Mouse (Mus musculus): ENCODE results near the gene Cass4.

Gene Cass4

DNA sequence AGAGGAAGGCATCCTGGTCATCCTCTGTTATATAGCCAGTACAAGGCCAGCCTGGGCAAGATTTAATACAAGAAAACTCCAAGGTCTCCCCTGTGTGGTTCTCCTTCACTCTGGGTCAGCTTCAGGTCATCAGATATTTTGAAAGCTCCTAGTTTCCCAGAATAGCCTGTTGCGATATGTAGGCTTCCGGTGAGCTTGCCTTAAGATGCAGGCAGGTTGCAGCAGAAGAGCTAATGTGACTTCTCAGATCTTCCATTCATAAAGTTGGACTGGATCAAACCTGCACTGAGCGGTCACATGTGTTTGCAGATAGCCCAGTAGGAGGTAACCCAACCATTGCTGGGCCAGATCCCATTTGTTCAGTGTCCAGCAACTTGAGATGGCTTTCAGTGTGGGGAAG is 8.9 kb upstream of the Cass4 start:
- DNase-seq (ENCODE audit: low read depth, low spot score) = no peak

- no peak for DNase-seq (ENCODE audit: low read depth, low spot score)
Measured at GRCm38 (mm10) chr2:172390341-172390740, 3.3 kb upstream of the Cass4 start.

- DNase-seq (ENCODE audit: low read depth, low spot score) = no peak
Measured at GRCm38 (mm10) chr2:172392041-172392521, 1.5 kb upstream of the Cass4 start.

DNA sequence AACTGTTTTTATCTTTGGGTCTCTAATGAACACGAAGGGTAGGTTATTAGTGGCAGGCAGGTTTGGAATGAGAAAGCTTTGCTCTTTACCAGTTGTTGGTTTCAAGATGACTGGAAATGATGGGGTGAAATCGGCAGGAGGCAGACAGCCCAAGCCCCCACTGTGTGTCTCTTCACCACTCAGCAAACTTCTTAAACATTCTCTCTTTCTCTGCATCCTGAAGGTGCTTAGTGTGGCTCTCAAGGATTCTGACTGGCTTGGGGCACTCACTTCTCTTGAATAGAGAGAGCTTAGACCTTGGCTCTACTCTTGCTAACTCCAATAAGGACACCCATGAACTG is 428 bp downstream of the Cass4 start:
- DNase-seq (ENCODE audit: low read depth, low spot score) = no peak

- no peak for DNase-seq (ENCODE audit: low read depth, low spot score)
Measured at GRCm38 (mm10) chr2:172394671-172395070, 1.1 kb downstream of the Cass4 start.

- no peak for DNase-seq (ENCODE audit: low read depth, low spot score)
Measured at GRCm38 (mm10) chr2:172395961-172396360, 2.4 kb downstream of the Cass4 start.

- DNase-seq (ENCODE audit: low read depth, low spot score) = no peak
Measured at GRCm38 (mm10) chr2:172399901-172400300, 6.3 kb downstream of the Cass4 start.

DNA sequence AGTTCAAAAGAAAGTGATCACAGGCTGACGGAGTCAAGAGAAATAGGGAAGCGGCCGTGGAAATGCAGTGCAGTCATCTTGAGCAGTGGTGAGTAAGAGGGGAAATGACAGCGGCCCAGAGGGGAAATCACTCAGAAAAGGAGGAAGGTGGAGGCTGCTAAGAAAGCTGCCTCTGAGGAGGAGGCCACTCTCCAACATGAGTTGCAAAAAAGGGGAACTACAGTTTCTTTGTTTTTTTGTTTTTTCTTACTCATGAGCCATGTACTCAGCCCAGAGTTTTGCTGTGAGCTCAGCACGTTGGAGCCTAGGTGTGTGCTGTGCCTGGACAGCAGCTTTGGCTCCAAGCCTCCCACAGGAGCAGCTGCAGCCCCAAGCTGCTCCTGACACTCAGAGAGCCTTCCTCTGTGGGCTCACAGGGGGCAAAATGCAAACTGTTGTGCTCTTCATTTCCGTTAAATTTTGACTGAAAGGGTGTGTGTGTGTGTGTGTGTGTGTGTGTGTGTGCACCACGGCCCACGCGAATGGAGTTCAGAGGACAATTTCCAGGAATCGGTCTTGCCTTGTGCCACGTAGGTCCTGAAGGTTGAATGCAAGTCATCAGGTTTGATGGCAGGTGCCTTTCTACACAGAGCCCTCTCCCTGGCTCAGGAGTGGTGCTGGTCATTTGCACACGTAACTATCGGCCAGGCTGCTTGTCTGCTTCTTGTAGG is 7.7 kb downstream of the Cass4 start:
- no peak for DNase-seq (ENCODE audit: low read depth, low spot score)

DNA sequence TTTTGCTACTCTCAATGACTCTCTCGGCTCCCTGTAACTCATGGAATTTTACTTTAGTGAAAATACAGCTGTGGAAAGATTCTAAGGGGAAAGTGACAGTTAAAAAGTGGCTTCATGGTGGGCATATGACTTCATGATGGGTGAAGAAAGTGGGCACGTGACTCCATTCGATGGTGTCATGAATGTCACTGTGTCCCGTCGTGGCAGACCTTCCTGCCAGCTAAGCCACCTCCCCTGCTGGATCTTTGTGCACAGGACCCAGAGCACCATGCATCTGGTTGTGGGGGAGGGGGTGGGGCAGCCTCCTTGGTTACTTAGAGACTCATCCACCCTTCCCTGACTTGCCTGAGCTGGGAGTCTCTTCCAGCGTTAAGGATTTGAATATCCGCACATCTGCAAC is 10.6 kb downstream of the Cass4 start:
- DNase-seq (ENCODE audit: low read depth, low spot score) = no peak

DNA sequence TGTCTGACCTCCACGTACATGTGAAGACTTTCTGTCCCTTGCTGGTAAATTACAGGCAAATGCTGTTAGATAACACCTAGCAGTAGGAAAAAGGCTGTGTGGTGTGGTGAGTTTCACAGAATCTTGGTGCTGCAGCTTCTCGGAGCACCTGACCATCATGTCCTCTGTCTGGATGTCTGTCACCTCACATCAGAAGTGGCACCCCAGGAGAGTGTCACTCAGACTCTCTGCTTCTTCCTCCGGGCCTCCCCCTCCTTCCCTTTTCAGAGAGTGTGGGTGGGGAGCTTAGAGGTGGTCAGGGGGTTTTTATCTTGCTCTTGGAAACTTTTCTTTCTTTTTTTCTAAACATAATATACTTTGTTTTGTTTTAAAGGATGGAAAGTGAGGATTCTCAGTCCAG is 11.4 kb downstream of the Cass4 start:
- no peak for DNase-seq (ENCODE audit: low read depth, low spot score)

DNA sequence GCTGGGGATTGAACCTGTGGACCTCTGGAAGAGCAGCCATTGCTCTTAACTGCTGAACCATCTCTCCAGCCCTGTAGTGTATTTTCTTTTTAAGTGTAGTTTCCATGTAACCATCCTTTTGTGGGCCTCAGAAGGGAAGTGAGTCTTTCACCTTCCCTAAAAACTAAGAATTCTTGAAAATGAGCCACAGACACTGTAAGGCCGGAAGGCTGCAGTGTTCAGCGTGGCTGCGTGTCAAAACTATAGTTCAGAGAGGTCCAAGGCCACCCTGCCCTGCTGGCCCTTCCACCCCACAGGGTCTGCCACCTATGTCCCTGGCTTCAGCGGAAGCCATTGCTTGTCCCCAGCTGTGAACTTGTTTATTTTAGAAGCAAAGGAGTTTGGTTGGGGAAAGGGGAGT is 12.6 kb downstream of the Cass4 start:
- DNase-seq (ENCODE audit: low read depth, low spot score) = no peak

DNA sequence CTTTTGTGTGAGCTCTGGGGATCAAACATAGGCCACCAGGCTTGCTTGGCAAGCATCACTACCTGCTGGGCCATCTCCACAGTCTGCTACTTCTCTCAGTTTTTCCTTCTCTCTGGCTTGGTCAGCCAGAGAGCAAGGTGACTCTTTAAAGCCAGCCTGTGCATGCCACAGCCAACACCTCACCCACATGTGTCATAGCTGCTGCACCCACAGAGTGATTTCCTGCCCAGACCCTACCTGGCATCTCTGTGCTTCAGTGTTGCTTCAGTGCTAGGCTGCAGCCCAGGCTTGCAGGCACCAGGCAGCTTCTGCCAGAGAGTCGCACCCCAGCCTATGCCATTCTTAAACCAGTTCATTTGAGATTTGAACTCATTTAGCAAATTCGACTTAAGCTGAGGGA is 13.9 kb downstream of the Cass4 start:
- DNase-seq (ENCODE audit: low read depth, low spot score) = no peak

DNA sequence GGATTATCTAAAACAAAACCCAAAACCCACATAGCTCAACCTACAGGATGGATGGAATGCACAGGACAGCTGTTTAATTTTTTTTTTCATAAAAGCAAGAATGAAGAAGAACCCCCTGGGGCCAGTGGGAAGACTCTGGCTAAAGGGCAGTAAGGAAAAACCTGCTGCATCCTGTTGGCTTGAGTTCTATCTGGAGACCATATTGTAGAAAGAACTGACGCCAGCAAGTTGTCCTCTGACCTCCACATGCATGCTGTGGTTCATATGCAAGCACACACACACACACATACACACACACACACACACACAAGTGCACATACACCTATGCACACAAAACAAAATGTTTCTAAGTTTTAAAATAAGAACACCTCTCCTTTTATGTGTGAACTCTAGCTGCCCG is 17.1 kb downstream of the Cass4 start:
- no peak for DNase-seq (ENCODE audit: low read depth, low spot score)

GRCm38 (mm10) chr2:172411091-172411490 is 17.5 kb downstream of the Cass4 start:
- DNase-seq (ENCODE audit: low read depth, low spot score) = no peak

DNA sequence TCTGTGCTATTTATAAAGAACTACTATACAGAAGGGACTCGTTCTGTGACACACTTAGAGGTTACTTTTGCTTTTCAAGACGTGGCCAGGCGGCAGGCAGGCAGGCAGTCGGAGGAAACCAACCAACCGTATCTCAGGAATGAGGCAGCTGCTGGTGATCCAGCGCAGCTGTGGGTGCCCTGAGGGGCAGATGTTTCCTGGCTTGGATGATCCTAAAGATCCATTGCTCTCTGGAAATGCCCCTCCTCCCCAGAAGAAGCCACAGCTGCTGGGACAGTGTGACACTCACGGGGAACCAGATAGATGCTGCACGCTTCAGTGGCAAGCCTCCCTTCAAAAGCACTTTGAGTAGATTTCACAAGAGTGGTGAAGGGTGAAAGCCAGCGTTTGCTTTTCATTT is 18.9 kb downstream of the Cass4 start:
- DNase-seq (ENCODE audit: low read depth, low spot score) = peak; percentile 26

DNA sequence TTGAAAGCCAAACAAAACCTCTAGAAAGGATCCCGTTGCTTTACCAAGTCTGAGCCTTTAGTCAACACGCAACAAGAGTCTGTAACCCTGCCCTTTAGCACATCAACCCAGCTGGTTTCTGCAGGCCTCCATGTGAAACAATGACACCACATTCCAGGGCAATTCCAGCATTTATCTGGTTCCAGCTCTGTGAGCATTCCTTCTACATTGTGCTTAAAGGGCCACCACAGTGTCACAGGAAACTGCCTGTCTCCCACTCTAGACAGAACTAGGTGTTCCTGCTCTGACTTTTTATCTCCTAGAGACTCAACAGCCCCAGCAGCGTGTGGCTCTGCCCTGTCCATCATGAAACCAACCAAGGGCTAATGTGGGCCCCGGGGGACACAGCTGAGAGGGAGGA is 19.7 kb downstream of the Cass4 start:
- no peak for DNase-seq (ENCODE audit: low read depth, low spot score)

GRCm38 (mm10) chr2:172413894-172414293 is 20.3 kb downstream of the Cass4 start:
- DNase-seq (ENCODE audit: low read depth, low spot score) = no peak

- no peak for DNase-seq (ENCODE audit: low read depth, low spot score)
Measured at GRCm38 (mm10) chr2:172416218-172416617, 22.6 kb downstream of the Cass4 start.

DNA sequence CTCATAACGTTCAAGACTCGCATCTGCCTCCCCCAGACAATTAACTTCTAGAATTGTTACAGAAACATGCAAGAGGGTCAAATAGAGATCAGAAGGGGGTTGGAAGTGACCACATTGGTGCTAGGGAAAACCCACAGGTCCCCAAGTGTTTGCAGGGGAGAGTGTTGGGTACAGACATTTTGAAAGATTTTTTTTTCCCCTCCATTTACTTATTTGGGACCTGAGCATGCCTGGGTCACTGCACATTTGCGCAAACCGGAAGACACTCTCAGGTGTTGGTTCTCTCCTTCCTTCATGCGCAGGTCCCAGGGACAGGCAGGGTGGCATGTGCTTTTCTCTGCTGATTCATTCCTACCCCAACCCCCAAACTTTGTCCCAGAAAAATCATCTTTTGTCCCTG is 23.3 kb downstream of the Cass4 start:
- no peak for DNase-seq (ENCODE audit: low read depth, low spot score)

DNA sequence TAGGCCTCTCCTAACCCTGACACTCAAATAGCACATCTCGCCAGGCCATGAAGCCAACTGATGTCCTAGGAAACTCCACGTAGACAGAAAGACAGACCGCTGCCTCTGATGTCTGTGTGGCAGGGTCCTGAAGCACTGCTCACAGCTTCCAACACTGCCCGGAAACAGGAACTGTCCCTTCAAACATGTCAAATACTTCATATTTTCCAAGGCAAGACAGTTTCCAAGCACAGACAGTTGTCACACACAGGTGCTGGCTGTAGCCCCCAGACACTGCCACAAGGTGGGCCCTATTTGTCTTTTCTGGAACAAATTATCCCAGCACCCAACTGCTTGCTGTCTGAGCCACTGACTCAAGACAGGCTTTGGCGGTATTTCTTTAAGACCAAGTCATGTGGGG is 24.6 kb downstream of the Cass4 start:
- DNase-seq (ENCODE audit: low read depth, low spot score) = no peak

- no peak for DNase-seq (ENCODE audit: low read depth, low spot score)
Measured at GRCm38 (mm10) chr2:172430609-172431008, 37.0 kb downstream of the Cass4 start.

DNA sequence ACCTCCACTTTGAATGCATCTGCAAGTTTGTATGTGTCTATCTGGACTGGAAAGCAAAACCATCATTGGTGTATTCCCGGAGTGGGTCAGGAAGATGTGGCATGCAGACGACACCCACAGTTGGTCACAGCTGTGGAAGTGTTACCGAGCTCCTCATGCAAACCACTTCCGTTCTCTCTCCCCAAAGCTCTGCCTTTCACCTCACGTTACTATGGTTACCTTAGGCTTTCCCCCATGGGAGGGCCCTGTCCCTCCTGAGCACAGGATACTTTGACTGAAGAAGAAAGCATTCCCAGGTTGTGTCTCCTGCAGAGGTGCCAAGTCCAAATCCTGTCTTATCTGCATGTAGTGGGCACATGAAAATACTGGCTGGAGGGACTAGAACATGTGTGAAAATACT is 40.2 kb downstream of the Cass4 start:
- DNase-seq (ENCODE audit: low read depth, low spot score) = no peak

DNA sequence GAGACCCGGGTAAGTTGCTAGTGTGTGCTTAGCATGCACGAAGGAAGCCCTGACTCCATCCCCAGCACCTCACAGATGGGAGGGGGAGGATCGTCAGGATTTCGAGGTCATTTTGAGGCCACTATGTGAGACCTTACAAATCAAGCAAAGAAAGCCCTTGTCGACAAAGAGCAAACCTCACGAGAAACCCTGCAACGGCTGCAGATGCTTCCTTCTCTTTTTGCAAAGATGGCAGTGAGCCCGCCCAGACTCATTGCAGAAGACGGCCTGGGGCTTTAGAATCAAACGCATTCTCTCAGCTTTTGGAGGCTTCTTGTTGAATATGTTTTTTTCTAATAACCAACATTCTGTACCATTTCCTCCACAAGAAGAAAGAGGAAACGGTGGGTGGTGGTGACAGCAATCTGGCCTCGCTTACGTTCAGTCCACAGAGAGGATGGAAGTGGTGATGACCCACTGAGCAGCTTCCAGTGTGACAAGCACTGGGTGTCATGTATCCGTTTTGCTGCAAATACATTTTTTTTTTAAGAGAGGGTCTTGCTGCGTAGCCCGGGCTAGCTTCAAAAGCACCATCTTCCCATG is 43.9 kb downstream of the Cass4 start:
- DNase-seq (ENCODE audit: low read depth, low spot score) = no peak

Data from embryo, embryonic 11.5 days (tissue).